Mouse (Mus musculus) cortical plate, adult 2 months (tissue): ENCODE data around the gene Akap8.

Source experiments
- CTCF ChIP-seq: fragments of 200-500 bp; IDR thresholded peaks from 2 replicates; pipeline ENCODE4 v1.5.1; 2011; ENCODE audit warnings: mild to moderate bottlenecking, control low read depth, low read length; ENCODE audit not compliant: insufficient read depth; ENCODE audit errors: extremely low read depth
- POLR2A ChIP-seq: fragments of 200-500 bp; IDR thresholded peaks from 2 replicates; pipeline ENCODE4 v1.6.1; 2011; ENCODE audit warnings: mild to moderate bottlenecking, low read length, control low read depth; ENCODE audit not compliant: insufficient read depth; ENCODE audit errors: extremely low read depth

GRCm38 (mm10) chr17:32267617-32268016 is 53.4 kb downstream of the Akap8 start:
- no peak for TF ChIP-seq CTCF
- TF ChIP-seq POLR2A = no peak
